Mouse (Mus musculus) spleen, adult 2 months (tissue): ENCODE measurements around the gene Olfr1056.

Experiments
- CTCF ChIP-seq: fragments of 200-500 bp; IDR thresholded peaks from 2 replicates; pipeline ENCODE4 v1.5.1; 2011; ENCODE audit warnings: mild to moderate bottlenecking, inconsistent platforms; ENCODE audit not compliant: insufficient read depth, insufficient read length, insufficient replicate concordance; ENCODE audit errors: extremely low read depth
- POLR2A ChIP-seq: fragments of 200-500 bp; IDR thresholded peaks from 2 replicates; pipeline ENCODE4 v1.6.1; 2011; ENCODE audit warnings: low read depth, low read length, inconsistent platforms

- TF ChIP-seq POLR2A, result no peak
- TF ChIP-seq CTCF, result no peak
These were observed 47.1 kb downstream of the Olfr1056 start, which contains the start of gene Olfr1053 for GRCm38 (mm10) chr2:86315184-86315583.
